26 mouse cellular contexts compared by ENCODE assay signal in the genomic region with DNA sequence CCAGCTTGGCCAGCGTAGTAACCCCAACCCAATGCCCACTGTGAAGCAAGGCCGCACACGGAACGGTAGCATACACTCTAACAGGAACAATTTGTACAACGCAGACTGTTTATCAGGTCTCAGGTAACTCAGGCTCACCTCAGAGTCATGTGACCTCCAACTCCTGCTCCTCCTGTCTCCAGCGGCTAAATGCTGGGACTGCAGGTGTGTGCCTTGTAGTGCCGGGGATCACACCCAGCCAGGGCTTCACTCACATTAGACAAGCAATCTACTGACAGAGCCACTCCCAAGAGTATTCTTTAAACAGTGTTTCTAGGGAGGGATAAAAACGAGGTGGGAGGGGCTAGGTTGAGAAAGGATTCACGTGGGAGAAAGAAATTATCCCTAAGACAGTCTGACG. TPM values are rescaled to one million over a fixed set of nuclear protein-coding genes. Genes with fewer than 3 reads are reported as not detected.
DNase-seq lines count a peak whose midpoint lies in the region; ATAC-seq and TF ChIP-seq lines count a peak whose summit lies in the region.
"Had no signal": no experiment of that assay in that cellular context is flagged by ENCODE, and none has a peak within 500 bp of the region (broad histone marks: within the 10 kb centered on the region; RNA-seq: fewer than 3 reads in every experiment).

No protein-coding gene starts in this region.

- H3K4me2 ChIP-seq in intestine, postnatal 0 days (replicated peaks; ENCODE audit: low read depth) = no peak overlapping the region
- H3K4me2 ChIP-seq: embryonic facial prominence, embryonic 15.5 days; heart, embryonic 12.5 days; hindbrain, embryonic 14.5 days had no signal

- H3K4me1 ChIP-seq in E14TG2a.4 (replicated peaks; ENCODE audit: low read depth, low read length) = peaks cover 31% of the 10 kb centered on the region
- no peaks in the 10 kb centered on the region for H3K4me1 ChIP-seq in intestine, postnatal 0 days (replicated peaks; ENCODE audit: control insufficient read depth, insufficient read depth, low read length)
- no peaks in the 10 kb centered on the region for H3K4me1 ChIP-seq in lung, adult 2 months (ENCODE audit: control insufficient read depth, insufficient read depth, low read length)
- H3K4me1 ChIP-seq: embryonic facial prominence, embryonic 15.5 days; forebrain, embryonic 10.5 days; heart, embryonic 12.5 days; hindbrain, embryonic 10.5 days had no signal

- TF ChIP-seq POLR2A in lung, adult 2 months (IDR thresholded peaks at IDR 0.05; ENCODE audit: borderline replicate concordance, extremely low read depth, low read depth, low read length) = no peak

- no peak overlapping the region for H3K27ac ChIP-seq in intestine, postnatal 0 days (ENCODE audit: low read depth, low read length)
- H3K27ac ChIP-seq: embryonic facial prominence, embryonic 15.5 days; forebrain, embryonic 10.5 days; hindbrain, embryonic 10.5 days; hindbrain, embryonic 14.5 days had no signal

- peak; percentile 75 for DNase-seq in ES-CJ7 (ENCODE audit: low read depth, low spot score)
- DNase-seq in ZHBTc4 (ENCODE audit: low read depth, low spot score) = peak; percentile 81
- no peak for DNase-seq in layer of hippocampus, adult 18-20 months (ENCODE audit: low spot score in 2 of 2)
- no peak for DNase-seq in lung, adult 2 months
- no peak for DNase-seq in thymus, postnatal 0 days (ENCODE audit: low spot score)
- DNase-seq: adrenal gland, postnatal 14 days; cerebellum, adult 8-10 months; cerebellum, postnatal 14 days; embryo, embryonic 11 days; gastrocnemius, postnatal 10 days; heart, adult 18-20 months; kidney, adult 18-20 months had no signal

- TF ChIP-seq CTCF in E14TG2a.4 (conservative IDR thresholded peaks at IDR 0.05; ENCODE audit: low read length) = 0 out of 2 replicates have a peak, but pooled peaks have one; percentile 8
- TF ChIP-seq CTCF in intestine, postnatal 0 days (IDR thresholded peaks at IDR 0.05; ENCODE audit: low read depth) = peak; percentile 63
- TF ChIP-seq CTCF in lung, adult 2 months (IDR thresholded peaks at IDR 0.05; ENCODE audit: insufficient read depth, low read length) = no peak

- WGBS in intestine, postnatal 0 days = 57% methylated on average over 10 of the region's 10 CpGs
- WGBS in lung, adult 2 months = 81% methylated on average over 10 of the region's 10 CpGs

- peak; percentile 82 for ATAC-seq in intestine, postnatal 0 days
- ATAC-seq: forebrain, embryonic 14.5 days; Patski had no signal

- no peak overlapping the region for H3K4me3 ChIP-seq in E14TG2a.4 (replicated peaks; ENCODE audit: low read length)
- no peak overlapping the region for H3K4me3 ChIP-seq in intestine, postnatal 0 days (ENCODE audit: low read depth, low read length)
- H3K4me3 ChIP-seq in lung, adult 2 months (replicated peaks; ENCODE audit: extremely low read depth, low read depth, low read length) = no peak overlapping the region
- H3K4me3 ChIP-seq: embryonic facial prominence, embryonic 15.5 days; erythroblast, embryonic 14.5 days; forebrain, embryonic 10.5 days; heart, embryonic 12.5 days; hindbrain, embryonic 10.5 days had no signal

- peaks cover 100% of the 10 kb centered on the region for H3K36me3 ChIP-seq in E14TG2a.4 (ENCODE audit: insufficient read depth, low read length)
- peaks cover 97% of the 10 kb centered on the region for H3K36me3 ChIP-seq in intestine, postnatal 0 days (ENCODE audit: control insufficient read depth, insufficient read depth)

- H3K27me3 ChIP-seq in E14TG2a.4 (ENCODE audit: insufficient read depth, low read length) = no peaks in the 10 kb centered on the region
- H3K27me3 ChIP-seq in intestine, postnatal 0 days (replicated peaks; ENCODE audit: control insufficient read depth, insufficient read depth, low read length) = no peaks in the 10 kb centered on the region
- H3K27me3 ChIP-seq: embryonic facial prominence, embryonic 15.5 days; heart, embryonic 12.5 days; Patski had no signal

- no peak overlapping the region for H3K9ac ChIP-seq in intestine, postnatal 0 days (ENCODE audit: low read depth, low read length)
- H3K9ac ChIP-seq: embryonic facial prominence, embryonic 15.5 days; heart, embryonic 12.5 days; hindbrain, embryonic 14.5 days had no signal

- no peaks in the 10 kb centered on the region for H3K9me3 ChIP-seq in E14TG2a.4 (ENCODE audit: low read length)
- H3K9me3 ChIP-seq in intestine, postnatal 0 days (ENCODE audit: control insufficient read depth) = no peaks in the 10 kb centered on the region
- H3K9me3 ChIP-seq: embryonic facial prominence, embryonic 15.5 days; forebrain, embryonic 10.5 days; heart, embryonic 12.5 days; hindbrain, embryonic 10.5 days had no signal

RNA-seq across cellular contexts. Expression of a gene that starts 12.8 kb away (rescaled TPM):
- 0.58 and 0.69 TPM in 2 replicates for polyA plus RNA-seq in intestine, postnatal 0 days (2015; fragmentation: Nextera tagmentation; extraction: Ambion mirVana)
- total RNA-seq in layer of hippocampus, adult 18-20 months (2021) = 10 to 100 TPM; 44.5 to 46.2 TPM
- polyA plus RNA-seq in lung, adult 2 months (2012; rRNA removed) = not detected in 2 replicates
- not detected in 2 replicates for polyA plus RNA-seq in thymus, postnatal 0 days (2015; fragmentation: Nextera tagmentation; extraction: Ambion mirVana)
- total RNA-seq: common myeloid progenitor, adult 5-6 weeks; gastrocnemius, postnatal 4 days; heart, adult 18-20 months; heart, postnatal 25 days had no signal
- polyA plus RNA-seq: erythroblast, embryonic 14.5 days; heart, embryonic 12.5 days; heart, embryonic 16.5 days; Patski had no signal

RNA-seq across cellular contexts. Expression of a gene that starts 22.8 kb away (rescaled TPM):
- 82.3 and 82.7 TPM in 2 replicates for polyA plus RNA-seq in intestine, postnatal 0 days (2015; fragmentation: Nextera tagmentation; extraction: Ambion mirVana)
- total RNA-seq in layer of hippocampus, adult 18-20 months (2021) = 10 to 100 TPM; 51.4 to 53.5 TPM
- 6.2 and 12.3 TPM in 2 replicates for polyA plus RNA-seq in lung, adult 2 months (2012; rRNA removed)
- 71.7 and 82.6 TPM in 2 replicates for polyA plus RNA-seq in thymus, postnatal 0 days (2015; fragmentation: Nextera tagmentation; extraction: Ambion mirVana)

RNA-seq across cellular contexts. Expression of a gene that starts 42.2 kb away (rescaled TPM):
- 39.6 and 42.5 TPM in 2 replicates for polyA plus RNA-seq in intestine, postnatal 0 days (2015; fragmentation: Nextera tagmentation; extraction: Ambion mirVana)
- 10 to 100 TPM; 37.2 to 37.9 TPM for total RNA-seq in layer of hippocampus, adult 18-20 months (2021)
- 5.5 and 8.8 TPM in 2 replicates for polyA plus RNA-seq in lung, adult 2 months (2012; rRNA removed)
- 11.3 and 13.6 TPM in 2 replicates for polyA plus RNA-seq in thymus, postnatal 0 days (2015; fragmentation: Nextera tagmentation; extraction: Ambion mirVana)

Comparison
In these comparisons a context has a peak if more than half of its experiments do, and no peak if none do; other contexts are left out.
1. DNase-seq: peak in ES-CJ7 (single experiment) and ZHBTc4 (single experiment); none in layer of hippocampus, adult 18-20 months (0 of 2), lung, adult 2 months (single experiment) and thymus, postnatal 0 days (single experiment).